Mouse (Mus musculus) olfactory bulb, adult 2 months (tissue): ENCODE measurements around the gene Adcy2. TPM values are rescaled to one million over a fixed set of nuclear protein-coding genes. Genes with fewer than 3 reads are reported as not detected.
A peak's percentile ranks its signal among the peaks of the same experiment; 100 is the strongest.

Source experiments
- H3K27ac ChIP-seq: fragments of 200-500 bp; 2 replicates; pipeline ENCODE4 v1.5.1; 2012; ENCODE audit warnings: low read depth, low read length; ENCODE audit not compliant: insufficient read depth
- H3K4me1 ChIP-seq: fragments of 200-500 bp; 2 replicates; pipeline ENCODE4 v1.6.1; 2012; ENCODE audit warnings: low read length; ENCODE audit not compliant: control insufficient read depth, insufficient read depth
- H3K4me3 ChIP-seq: fragments of 200-500 bp; 2 replicates; pipeline ENCODE4 v1.5.1; 2012; ENCODE audit warnings: mild to moderate bottlenecking, low read depth, low read length, moderate library complexity; ENCODE audit not compliant: insufficient read depth
- CTCF ChIP-seq: fragments of 200-500 bp; IDR thresholded peaks from 2 replicates; pipeline ENCODE4 v1.5.1; 2012; ENCODE audit warnings: low read depth, mild to moderate bottlenecking, low read length, moderate library complexity; ENCODE audit not compliant: insufficient read depth
- POLR2A ChIP-seq: fragments of 200-500 bp; IDR thresholded peaks from 2 replicates; pipeline ENCODE4 v1.6.1; 2012; ENCODE audit warnings: mild to moderate bottlenecking, low read depth, low read length, moderate library complexity; ENCODE audit not compliant: insufficient read depth
- WGBS: fragments of 180-500 bp; shearing (Covaris S2); methylation state at CpG from one replicate; pipeline ENCODE4 v1.1.7; 2018; 5-methylcytosine and 5-hydroxymethylcytosine counted together
- polyA plus RNA-seq: library from polyadenylated mRNA; stranded (reverse); fragments of >200 nt; gene quantifications from 2 replicates; pipeline ENCODE4 v1.2.4, GENCODE M21; 2012; ENCODE audit warnings: low replicate concordance; ENCODE audit not compliant: missing spikeins, insufficient read depth, insufficient read length

Adcy2 gene
- polyA plus RNA-seq, 1 experiment = not detected

GRCm38 (mm10) chr13:68815704-68816477 lies 183.4 kb downstream of the Adcy2 start:
- WGBS = 30% methylated on average over 4 of the region's 4 CpGs
- Histone ChIP-seq H3K27ac (peak overlapping the region; percentile 14; the same call in 1 of the 2 replicates), H3K4me1 (no peaks in the 10 kb centered on the region), H3K4me3 (no peak overlapping the region)
- TF ChIP-seq CTCF (no peak), POLR2A (no peak)

- TF ChIP-seq CTCF (no peak), POLR2A (no peak)
- Histone ChIP-seq H3K4me3 (no peak overlapping the region), H3K27ac (no peak overlapping the region), H3K4me1 (no peaks in the 10 kb centered on the region)
- WGBS = 96% methylated on average over 3 of the region's 3 CpGs
Observed at GRCm38 (mm10) chr13:68811185-68811584, 188.2 kb downstream of the Adcy2 start.

GRCm38 (mm10) chr13:68799777-68800176 lies 199.6 kb downstream of the Adcy2 start:
- whole genome bisulfite sequencing = 66% methylated on average over 6 of the region's 6 CpGs
- no peaks in the 10 kb centered on the region for H3K4me1 ChIP-seq
- TF ChIP-seq POLR2A = no peak
- TF ChIP-seq CTCF = peak; percentile 16; the same call in 1 of the 2 replicates
- H3K27ac ChIP-seq = no peak overlapping the region
- H3K4me3 ChIP-seq = no peak overlapping the region

- TF ChIP-seq POLR2A (no peak), CTCF (no peak)
- no peak overlapping the region for H3K4me3 ChIP-seq
Observed at GRCm38 (mm10) chr13:68793286-68793685, 206.1 kb downstream of the Adcy2 start.

GRCm38 (mm10) chr13:68787286-68788061 lies 211.9 kb downstream of the Adcy2 start:
- H3K27ac ChIP-seq = no peak overlapping the region

More at GRCm38 (mm10) chr13:68793286-68793685, 206.1 kb downstream of the Adcy2 start:
- no peaks in the 10 kb centered on the region for H3K4me1 ChIP-seq
- no peak overlapping the region for H3K27ac ChIP-seq

GRCm38 (mm10) chr13:68783096-68783495 lies 216.2 kb downstream of the Adcy2 start:
- Histone ChIP-seq H3K4me3 (no peak overlapping the region), H3K4me1 (no peaks in the 10 kb centered on the region), H3K27ac (no peak overlapping the region)
- TF ChIP-seq POLR2A (no peak), CTCF (no peak)
- 45% methylated on average over 1 of the region's 1 CpGs for WGBS

More at GRCm38 (mm10) chr13:68787286-68788061, 211.9 kb downstream of the Adcy2 start:
- Histone ChIP-seq H3K4me1 (no peaks in the 10 kb centered on the region), H3K4me3 (no peak overlapping the region)
- 85% methylated on average over 8 of the region's 8 CpGs for WGBS
- TF ChIP-seq CTCF = no peak
- TF ChIP-seq POLR2A = no peak

- 85% methylated on average over 6 of the region's 6 CpGs for WGBS
- TF ChIP-seq CTCF (no peak), POLR2A (no peak)
- Histone ChIP-seq H3K4me3 (no peak overlapping the region), H3K4me1 (no peaks in the 10 kb centered on the region), H3K27ac (no peak overlapping the region)
Observed at GRCm38 (mm10) chr13:68778011-68778672, 221.2 kb downstream of the Adcy2 start.

GRCm38 (mm10) chr13:68773599-68774211 lies 225.6 kb downstream of the Adcy2 start:
- WGBS = 64% methylated on average over 2 of the region's 2 CpGs
- no peak for TF ChIP-seq CTCF
- no peak for TF ChIP-seq POLR2A
- Histone ChIP-seq H3K4me3 (no peak overlapping the region), H3K4me1 (no peaks in the 10 kb centered on the region), H3K27ac (no peak overlapping the region)

- H3K4me3 ChIP-seq = no peak overlapping the region
- H3K27ac ChIP-seq = no peak overlapping the region
- 95% methylated on average over 3 of the region's 3 CpGs for WGBS
- TF ChIP-seq POLR2A (no peak), CTCF (no peak)
- H3K4me1 ChIP-seq = no peaks in the 10 kb centered on the region
Observed at GRCm38 (mm10) chr13:68768588-68768987, 230.8 kb downstream of the Adcy2 start.
